Mouse (Mus musculus): ENCODE measurements around the gene Epha3.

The Epha3 gene

DNA sequence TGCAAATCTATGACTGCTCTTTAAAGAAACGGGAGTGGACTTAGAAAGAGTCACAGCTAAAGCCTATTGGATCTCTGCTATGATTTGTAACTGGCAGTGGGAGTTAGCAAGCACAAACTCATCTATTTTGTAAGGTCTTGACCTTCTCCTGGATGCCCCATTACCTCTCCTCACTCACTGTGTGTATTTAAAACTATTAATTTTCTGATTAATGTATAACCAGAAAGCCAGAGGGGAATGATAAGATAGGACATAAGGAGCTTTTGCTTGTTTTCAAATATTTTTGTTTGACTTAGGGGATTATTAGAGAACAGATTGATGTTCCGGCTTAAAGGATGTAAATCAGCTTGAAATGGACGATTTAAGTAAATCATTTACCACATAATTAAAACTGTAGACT is 213.2 kb downstream of the Epha3 start:
- no peak for DNase-seq

DNA sequence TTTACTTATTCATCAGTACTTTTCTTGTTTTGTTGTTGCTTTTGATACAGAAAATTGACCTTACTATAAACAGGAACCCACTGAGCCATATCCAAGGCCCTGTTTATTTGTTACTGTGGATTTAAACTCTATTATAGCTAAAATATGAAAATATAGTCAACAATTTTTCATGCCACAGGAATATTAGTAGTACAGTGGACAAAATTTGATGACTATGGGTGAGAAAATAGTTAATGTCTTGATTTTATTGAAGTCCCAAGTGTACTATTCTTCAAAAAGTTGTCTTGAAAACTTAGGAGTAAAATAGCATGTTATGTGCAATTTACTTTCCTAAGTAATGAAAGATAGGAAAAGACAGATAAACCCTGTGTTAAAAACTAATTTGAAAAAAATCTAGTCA is 217.4 kb downstream of the Epha3 start:
- no peak for DNase-seq

DNA sequence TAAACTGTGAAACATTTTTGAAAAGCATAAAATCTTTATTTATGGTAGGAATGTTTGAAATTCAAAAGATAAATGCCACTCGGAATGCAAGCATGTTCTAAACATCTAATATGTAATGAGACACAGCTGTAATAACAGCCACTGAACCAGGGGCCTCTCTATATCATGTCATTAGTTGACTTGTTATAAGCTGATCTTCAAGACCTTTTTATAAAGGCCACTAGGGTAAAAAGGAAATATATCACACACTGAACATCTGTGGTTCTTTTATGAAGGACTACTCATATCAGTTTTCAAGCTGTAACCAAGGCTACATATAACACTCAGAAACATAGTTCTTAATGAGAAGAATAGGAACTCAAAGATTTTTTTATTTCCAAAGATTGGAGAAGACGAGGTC is 221.3 kb downstream of the Epha3 start:
- no peak for DNase-seq

DNA sequence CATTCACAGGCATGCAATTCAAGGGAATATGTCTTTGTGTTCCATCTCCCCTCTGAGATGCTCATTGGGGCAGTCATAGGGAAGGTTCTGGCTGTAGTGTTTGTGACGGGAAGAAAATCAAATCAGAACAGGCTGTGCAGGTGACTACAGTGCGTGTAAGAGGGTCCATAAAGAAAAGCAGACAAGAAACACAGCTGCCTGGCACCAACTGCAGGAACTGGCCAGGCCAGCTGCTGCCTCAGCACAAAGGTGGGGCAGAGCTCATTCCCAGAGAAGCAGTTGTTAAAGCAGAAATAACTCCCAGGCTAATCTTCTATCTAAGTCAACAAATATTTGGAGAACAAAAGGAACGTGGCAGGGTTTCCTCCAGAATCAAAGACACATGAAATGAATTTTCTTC is 222.4 kb downstream of the Epha3 start:
- no peak for DNase-seq

DNA sequence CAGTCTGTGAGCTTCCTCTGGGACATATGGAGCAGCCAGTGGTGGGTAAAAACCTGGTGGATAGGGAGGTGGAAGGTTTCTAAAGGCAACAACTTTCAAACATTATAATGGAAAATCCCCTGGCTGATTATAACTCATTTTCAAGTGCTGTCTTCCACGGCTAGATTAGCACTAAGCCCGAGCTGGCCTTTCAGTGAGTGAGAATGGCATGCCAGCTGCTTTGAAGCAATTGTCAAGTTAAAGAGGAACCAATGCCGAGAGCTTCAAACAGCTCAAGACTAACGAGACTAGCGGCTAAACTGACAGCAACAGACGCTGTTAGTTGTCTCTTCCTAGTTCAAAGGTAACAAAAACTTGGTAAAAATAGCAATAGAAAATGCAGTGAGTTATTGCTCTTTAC is 225.3 kb downstream of the Epha3 start:
- no peak for DNase-seq

DNA sequence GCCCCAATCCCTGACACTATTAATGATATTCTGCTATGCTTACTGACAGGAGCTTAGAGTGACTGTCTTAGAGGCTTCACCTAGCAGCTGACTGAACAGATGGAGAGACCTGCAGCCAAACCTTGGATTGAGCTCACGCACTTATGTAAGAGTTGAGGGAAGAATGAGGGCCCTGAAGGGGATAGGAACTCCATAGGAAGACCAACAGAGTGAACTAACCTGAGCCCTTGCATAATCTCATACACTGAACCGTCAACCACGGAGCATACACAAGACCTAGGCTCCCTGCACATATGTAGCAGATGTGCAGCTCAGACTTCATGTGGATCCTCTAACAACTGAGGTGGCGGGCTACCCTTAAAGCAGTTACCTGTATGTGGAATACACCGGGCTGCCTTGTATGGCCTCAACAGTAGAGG is 230.2 kb downstream of the Epha3 start:
- no peak for DNase-seq

DNA sequence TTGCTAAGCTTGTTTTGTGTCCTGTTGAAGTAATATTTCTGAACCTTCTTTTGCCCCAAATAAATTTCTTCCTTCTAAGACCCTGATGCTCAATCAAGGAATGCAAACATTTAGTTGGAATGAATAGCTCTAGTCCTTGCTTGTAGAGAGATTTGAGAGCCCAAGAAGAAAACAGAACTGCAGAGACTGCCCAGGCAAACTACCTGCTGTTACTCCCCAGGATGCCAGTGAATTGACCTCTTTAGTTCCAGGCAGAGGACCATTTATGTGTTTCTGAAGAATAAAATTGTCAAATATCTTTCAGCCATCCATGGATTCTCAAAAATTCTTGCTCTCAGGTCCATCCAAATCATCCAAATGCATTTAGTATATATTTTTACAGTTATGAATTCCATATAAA is 238.7 kb downstream of the Epha3 start:
- DNase-seq, result no peak

DNA sequence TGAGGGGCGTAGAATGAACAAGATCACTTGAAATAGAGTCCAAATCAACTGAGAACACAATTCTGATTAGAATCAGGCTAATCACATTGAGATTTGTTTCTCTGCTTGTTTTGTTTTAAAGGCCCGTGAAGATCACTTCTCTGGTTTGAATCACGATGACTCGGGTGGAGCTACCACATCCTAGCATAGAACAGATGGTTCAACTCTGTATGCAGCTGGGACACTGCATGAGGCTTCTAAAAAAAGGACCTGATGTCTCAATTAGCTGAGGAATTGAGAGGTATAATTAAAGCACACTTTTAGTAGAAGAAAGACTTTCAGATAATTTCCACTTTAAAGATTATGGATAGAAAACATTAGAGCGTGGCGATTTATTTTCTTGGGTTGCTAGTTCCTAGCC is 242.1 kb downstream of the Epha3 start:
- no peak for DNase-seq

DNA sequence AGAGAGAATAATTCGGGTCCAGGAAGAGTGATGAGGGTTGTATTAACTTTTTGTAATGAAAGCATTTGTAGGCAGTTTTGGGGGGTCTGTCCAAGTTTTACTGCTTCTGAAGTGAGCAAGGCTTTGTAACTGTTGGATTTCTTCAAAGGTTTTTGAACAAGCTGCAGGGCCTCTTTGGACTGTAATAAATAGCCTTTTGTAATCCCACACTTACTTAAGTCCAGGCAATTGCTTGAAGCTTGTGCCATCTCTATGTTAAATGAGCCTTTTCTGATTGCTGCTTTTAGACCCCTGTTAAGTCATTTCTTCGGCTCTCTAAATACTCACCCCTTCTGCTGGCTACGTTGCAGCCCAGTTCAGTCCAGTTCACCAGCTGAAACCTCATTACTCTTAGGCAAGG is 248.6 kb downstream of the Epha3 start:
- DNase-seq, result no peak

DNA sequence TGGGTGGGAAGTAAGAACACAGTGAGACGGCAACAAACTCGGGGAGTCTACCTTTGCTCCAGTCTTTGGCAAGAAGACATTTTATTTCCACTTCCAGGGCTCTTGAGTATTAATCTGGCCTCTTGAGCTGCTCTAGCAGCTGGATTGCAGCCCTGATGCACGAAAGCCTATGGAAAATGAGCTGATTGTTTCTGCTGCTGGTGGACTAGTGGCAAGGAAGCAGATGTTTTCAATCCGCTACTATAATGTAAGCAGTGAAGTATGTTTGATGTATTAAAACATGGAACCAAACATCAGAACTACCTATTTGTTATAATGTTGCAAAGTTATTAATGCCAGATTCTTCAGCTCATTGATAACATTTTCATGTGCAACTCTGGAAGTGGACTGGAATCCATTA is 251.0 kb downstream of the Epha3 start:
- no peak for DNase-seq

DNA sequence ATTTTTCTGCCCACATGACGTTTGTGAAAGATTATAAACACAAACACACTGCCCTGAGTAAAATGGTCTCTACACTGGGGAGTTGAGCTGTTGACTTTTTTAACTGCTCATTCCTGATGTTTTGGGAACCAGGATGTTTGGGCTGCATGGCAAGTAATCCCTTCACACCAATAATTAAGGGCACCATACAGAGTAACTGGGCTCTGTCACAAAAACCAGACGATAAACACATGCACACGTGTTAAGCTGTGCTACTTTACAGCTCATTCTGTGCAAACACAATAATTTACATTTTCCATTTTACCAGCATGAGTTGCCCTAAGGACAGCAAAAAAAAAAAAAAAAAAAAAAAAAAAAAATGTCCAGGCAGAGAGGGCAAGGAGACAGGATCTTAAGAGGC is 263.7 kb downstream of the Epha3 start:
- no peak for DNase-seq

DNA sequence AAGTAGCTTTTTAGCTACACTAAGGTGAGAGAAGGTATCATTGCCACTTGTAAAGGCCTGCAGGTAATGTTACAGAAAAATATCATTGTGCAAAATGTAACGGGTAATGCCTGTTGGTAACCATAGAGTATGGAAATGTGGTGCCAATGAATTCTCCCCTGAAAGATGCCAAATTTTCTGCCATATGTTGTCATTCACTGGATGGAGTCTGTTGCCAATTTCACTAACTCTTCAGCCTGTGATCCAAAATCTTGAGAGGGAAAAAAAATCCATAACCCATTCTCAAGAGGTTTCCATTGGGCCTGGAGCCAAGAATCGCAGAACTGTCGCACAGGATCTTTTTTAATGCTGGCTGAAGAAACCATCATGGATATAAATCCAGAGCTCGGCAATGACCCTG is 269.3 kb downstream of the Epha3 start:
- no peak for DNase-seq

DNA sequence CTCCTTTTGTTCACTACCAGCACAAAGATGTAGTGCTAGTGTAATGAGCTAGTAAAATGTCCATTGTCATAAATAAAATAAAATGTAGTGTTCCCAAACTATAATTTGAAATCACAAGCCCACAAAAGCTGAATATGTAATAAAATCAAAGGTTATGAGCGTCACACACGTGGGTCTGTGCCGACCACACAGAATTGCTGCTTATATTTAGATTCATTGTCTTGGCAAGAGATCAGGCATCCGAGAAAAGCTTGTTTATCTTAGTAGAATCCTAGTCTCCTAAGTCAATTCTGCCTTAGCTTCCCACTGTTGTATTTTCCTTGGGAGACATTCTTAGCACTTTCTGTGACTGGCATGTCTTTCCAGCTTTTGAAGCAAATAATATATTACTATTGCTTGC is 294.2 kb downstream of the Epha3 start:
- DNase-seq, result no peak

DNA sequence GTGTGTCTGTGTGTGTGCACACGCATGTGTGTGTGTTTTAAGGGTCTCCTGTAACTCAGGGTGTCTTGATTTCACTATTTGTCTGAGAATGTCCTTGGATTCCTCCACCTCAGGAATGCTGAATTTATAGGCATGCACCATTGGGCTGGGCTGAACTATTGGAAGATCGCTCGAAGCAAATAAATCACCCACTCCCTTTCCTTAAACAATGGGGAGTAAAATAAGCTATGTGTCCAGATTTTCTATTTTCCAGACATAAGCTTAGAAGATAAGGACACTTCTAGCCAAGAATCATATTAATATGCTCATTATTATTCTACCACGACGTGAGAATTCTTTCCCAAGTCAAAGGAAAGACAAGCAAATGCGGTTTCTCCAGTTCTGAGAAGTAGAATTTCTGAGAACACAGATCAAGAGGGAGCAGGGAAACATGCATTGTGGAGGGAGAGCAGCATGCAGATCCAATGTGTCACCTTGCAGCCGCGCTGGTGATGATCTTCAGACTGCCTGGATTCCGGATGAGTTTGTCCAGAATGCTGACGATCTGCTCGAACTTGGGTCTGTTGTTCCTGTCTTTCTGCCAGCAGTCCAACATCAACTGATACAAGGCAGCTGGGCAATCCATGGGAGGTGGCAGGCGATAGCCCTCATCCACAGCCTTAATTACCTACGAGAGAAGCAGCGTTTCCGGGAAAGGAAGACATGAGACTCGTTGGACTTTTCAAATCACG is 297.7 kb downstream of the Epha3 start:
- DNase-seq, result peak; percentile 3 to 7

DNA sequence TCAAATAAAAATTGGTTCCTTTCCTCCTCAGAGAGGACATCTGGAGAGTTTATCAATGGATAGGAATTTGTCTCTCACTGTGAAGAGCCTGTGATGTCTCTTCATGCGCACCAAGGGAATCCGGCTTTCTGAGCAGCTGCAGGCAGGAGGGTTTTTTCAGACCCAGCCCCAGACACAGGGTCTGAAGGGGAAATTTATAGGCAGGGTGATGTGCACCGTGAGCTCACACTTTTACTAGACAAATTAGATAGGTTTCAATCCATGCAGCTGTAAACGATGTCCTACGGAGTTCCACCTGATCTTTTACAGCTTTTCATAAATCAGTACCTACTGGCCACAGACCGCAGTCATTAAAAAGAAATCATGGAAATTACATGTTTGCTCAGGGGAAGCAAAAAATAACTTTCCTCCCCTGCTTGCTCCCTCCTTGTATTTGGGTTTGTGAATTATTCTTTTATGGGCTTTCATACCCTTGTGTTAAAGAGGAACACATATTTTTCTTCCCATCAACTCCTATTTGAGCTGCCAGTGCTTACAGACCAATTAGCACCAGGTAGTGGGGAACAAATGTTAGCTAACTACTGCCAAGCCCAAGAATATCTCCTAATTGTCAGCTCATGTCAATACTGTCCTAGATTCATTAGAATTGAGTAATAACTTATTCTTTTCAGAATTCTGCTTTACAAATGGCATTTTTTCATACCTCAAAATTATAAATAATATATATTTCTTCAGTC is 307.4 kb downstream of the Epha3 start:
- no peak for DNase-seq

DNA sequence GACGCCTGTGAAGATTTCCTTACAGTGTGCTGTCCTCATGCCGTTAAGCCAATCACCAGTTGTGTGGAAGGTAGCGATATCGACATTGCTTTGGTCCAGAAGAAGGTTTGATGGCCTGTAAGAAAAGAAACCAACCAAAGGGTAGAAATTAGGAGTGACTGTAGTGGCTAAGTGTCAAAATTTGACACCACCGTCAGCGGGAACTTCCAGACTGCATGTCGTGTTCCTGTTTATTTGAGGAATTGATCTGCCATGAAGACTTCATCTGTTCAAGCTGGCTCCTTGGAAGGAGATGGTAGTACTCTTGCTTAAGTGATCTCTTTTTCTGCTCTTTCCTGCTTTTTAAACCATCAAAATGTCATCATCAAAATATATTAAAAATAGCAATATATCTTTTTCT is 311.4 kb downstream of the Epha3 start:
- DNase-seq, result no peak

DNA sequence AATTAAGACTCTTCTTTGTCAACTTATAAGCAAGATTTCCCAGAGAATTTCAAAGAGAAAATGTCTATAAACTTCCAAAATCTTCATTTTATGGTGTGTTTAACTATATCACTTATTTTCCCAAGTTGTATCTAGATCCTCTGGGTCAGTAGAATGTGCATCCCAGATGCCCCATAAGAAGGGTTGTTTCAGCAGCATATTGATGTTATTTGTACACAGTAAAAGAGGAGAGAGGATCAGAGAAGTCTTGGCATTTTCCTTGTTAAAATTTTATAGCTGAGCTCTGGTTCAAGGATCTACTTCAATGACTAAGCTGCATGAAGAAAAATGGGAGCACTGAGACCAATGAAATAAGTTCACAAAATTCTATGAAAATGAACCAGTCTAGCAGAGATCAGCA is 324.5 kb downstream of the Epha3 start:
- DNase-seq, result no peak

DNA sequence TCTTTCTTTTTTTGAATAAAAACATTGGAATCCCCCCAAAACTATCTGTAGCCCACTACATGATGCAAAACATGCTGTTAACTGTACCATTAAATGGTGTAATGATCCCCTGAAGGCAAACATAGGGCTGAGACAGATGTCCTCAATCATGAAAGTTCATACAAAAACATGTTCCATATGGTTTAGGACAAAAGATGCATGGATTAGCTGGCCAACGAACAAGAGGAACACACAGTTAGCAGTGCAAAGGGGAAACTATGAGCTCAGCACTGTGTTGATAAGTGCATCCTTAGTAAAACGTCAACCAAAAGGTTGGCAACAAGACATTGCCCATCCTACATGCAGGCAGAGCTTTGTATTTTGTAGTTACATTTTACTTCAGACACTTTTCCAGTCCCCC is 335.2 kb downstream of the Epha3 start:
- no peak for DNase-seq

DNA sequence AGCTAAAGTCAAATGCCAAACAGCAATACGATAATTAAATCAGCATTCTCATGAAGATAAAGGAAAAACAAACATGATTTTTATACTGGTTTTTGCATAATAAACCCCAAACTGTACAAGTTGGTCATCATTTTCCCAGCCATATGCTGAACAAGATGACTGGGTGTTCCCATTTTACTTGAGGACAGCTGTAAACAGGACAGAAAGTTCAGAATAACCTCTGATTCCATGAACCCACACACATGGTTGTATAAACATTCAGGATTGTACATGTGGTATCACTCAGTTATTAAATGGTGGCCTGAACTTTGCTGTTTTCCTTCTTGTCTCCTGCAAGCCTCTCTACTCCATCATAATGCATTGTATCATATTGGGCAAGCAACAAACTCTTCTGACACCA is 346.3 kb downstream of the Epha3 start:
- DNase-seq, result no peak

DNA sequence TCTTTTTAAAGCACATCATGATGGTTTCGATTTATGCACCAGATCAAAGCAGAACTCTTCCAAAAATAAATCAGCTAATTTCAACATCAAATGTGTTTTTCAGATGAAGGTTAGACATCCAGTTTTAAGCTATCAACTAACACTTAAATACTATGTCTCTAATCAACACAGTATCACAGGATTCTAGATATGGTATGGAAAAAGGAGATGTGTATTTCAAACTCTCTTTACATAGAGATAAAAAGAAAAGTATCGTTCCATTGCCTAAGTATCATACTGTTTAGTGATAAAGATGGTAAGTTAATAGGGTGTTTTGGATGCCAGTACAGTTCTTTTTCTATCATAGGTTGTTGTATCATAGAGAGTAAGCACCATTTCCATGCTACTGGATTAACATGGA is 353.9 kb downstream of the Epha3 start:
- no peak for DNase-seq

DNA sequence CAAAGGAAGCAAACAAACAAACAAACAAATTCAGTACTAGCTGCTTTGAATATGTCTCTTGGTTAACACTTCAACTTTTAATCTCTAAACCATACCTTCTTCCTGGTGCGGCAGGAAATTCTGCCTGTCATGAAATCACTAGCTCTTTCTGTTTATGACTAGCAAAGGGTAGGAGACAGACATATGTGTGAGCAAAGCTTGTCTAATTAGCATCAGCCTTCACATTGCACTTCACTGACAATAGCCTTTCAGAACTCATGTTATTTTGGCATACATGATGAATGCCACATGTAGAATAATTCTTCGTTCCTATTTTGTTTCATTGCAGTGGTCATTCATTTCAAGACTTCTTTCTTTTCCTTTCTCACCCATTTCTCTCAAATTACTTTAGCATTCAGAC is 357.5 kb downstream of the Epha3 start:
- no peak for DNase-seq

DNA sequence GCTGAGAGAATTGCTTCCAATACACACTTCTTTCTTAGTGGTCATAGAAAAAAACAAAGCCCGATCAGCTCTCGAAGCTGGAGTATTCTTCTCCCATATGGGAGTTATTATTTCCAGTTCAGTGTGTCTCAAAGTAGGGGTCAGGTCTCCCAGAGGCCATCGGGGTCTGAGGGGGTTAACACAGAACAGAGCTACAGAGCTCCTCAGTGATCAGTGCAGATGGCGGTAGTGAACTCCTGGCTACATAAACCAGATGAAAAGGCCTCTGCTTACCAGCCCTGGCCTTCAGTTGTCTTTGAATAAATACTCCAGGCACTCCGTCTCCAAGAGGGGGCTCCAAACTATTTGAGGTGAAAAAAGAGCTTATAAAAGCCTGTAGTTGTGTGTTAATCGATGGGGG is 362.5 kb downstream of the Epha3 start:
- no peak for DNase-seq

DNA sequence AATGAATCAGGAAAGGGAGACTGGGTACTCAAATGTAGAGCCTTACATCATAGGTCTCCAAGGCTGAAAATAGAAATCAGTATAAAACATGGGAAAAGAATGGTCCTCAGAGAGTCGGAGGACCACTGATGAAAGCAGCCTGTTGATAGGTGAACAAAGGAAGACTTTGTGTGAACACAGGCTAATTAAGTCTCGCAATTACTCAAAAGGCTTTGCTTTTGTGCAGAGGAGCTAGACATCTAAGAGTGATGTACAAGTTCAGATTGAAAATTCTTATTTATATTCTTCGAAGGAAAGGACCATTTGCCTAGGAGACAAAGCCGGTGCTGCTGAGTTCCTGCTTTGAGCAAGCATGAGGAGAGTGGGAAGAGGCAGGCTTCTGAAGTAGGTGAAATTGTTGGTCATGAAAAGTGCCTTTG is 363.0 kb downstream of the Epha3 start:
- no peak for DNase-seq
